Mouse (Mus musculus): ENCODE measurements around the gene Slc10a6. TPM values are rescaled to one million over a fixed set of nuclear protein-coding genes. Genes with fewer than 3 reads are reported as not detected.

Slc10a6 gene
- total RNA-seq, 2 experiments from 2014 or later = not detected

- DNase-seq (ENCODE audit: low spot score in 2 of 2) = no peak
Observed at GRCm38 (mm10) chr5:103560546-103560945, 68.7 kb downstream of the Slc10a6 start.

Other genes with a start within 250 kb of the Slc10a6 start
- gene Ptpn13, start 204.2 kb downstream of the Slc10a6 start, total RNA-seq (2021) = 10 to 100 TPM; 10.4 to 10.5 TPM
- not detected for gene 1700016H13Rik, start 26.6 kb upstream of the Slc10a6 start, total RNA-seq (2021)
- 10 to 100 TPM; 13.3 to 15.4 TPM for gene Aff1, start 63.0 kb upstream of the Slc10a6 start, total RNA-seq (2021)

Data from left cerebral cortex, adult 18-20 months (tissue).